Mouse (Mus musculus): ENCODE data around the gene Smim4. TPM values are rescaled to one million over a fixed set of nuclear protein-coding genes. Genes with fewer than 3 reads are reported as not detected.
A peak's percentile ranks its signal among the peaks of the same experiment; 100 is the strongest.

Gene Smim4
- polyA plus RNA-seq, 1 experiment from 2014 or later, result 76.1 TPM

- DNase-seq (no peak), ATAC-seq (no peak)
- Histone ChIP-seq H3K9ac (replicated peaks) (no peak overlapping the region), H3K27me3 (ENCODE audit: insufficient read depth, low read length) (no peaks in the 10 kb centered on the region), H3K36me3 (replicated peaks; ENCODE audit: insufficient read depth, low read length) (peaks cover 64% of the 10 kb centered on the region), H3K9me3 (ENCODE audit: low read length) (peaks cover 3% of the 10 kb centered on the region; the same call in 1 of the 2 replicates), H3K4me2 (ENCODE audit: low read depth, low read length) (no peak overlapping the region), H3K27ac (ENCODE audit: low read depth) (peak overlapping the region; percentile 51; the same call in 1 of the 2 replicates), H3K4me1 (ENCODE audit: insufficient read depth) (peaks cover 10% of the 10 kb centered on the region), H3K4me3 (ENCODE audit: low read depth, low read length) (no peak overlapping the region)
- TF ChIP-seq CTCF (IDR thresholded peaks at IDR 0.05; ENCODE audit: low read depth), result no peak
- TF ChIP-seq EP300 (IDR thresholded peaks at IDR 0.05; ENCODE audit: low read depth), result no peak
- 85% methylated on average over 10 of the region's 11 CpGs for WGBS (ENCODE audit: insufficient replicate concordance)
Measured at GRCm38 (mm10) chr14:31137791-31138190, 9.0 kb upstream of the Smim4 start.

- Histone ChIP-seq H3K9ac (replicated peaks) (no peak overlapping the region), H3K4me3 (ENCODE audit: low read depth, low read length) (no peak overlapping the region), H3K36me3 (replicated peaks; ENCODE audit: insufficient read depth, low read length) (peaks cover 59% of the 10 kb centered on the region), H3K4me1 (ENCODE audit: insufficient read depth) (peaks cover 15% of the 10 kb centered on the region), H3K4me2 (ENCODE audit: low read depth, low read length) (no peak overlapping the region), H3K27me3 (ENCODE audit: insufficient read depth, low read length) (no peaks in the 10 kb centered on the region), H3K27ac (ENCODE audit: low read depth) (peak overlapping the region; percentile 51; the same call in 1 of the 2 replicates), H3K9me3 (ENCODE audit: low read length) (no peaks in the 10 kb centered on the region)
- DNase-seq (no peak), ATAC-seq (no peak)
- TF ChIP-seq EP300 (IDR thresholded peaks at IDR 0.05; ENCODE audit: low read depth) (no peak), CTCF (IDR thresholded peaks at IDR 0.05; ENCODE audit: low read depth) (no peak)
- 71% methylated on average over 10 of the region's 10 CpGs for WGBS (ENCODE audit: insufficient replicate concordance)
Measured at GRCm38 (mm10) chr14:31137281-31137595, 8.5 kb upstream of the Smim4 start.

GRCm38 (mm10) chr14:31136411-31137280 is 7.9 kb upstream of the Smim4 start:
- Histone ChIP-seq H3K9ac (replicated peaks) (no peak overlapping the region), H3K27me3 (ENCODE audit: insufficient read depth, low read length) (no peaks in the 10 kb centered on the region), H3K36me3 (replicated peaks; ENCODE audit: insufficient read depth, low read length) (peaks cover 54% of the 10 kb centered on the region), H3K4me3 (ENCODE audit: low read depth, low read length) (no peak overlapping the region), H3K9me3 (ENCODE audit: low read length) (no peaks in the 10 kb centered on the region), H3K4me2 (ENCODE audit: low read depth, low read length) (no peak overlapping the region), H3K27ac (ENCODE audit: low read depth) (no peak overlapping the region), H3K4me1 (ENCODE audit: insufficient read depth) (peaks cover 21% of the 10 kb centered on the region)
- ATAC-seq, result no peak
- DNase-seq, result no peak
- whole genome bisulfite sequencing (ENCODE audit: insufficient replicate concordance), result 88% methylated on average over 26 of the region's 26 CpGs
- no peak for TF ChIP-seq CTCF (IDR thresholded peaks at IDR 0.05; ENCODE audit: low read depth)
- no peak for TF ChIP-seq EP300 (IDR thresholded peaks at IDR 0.05; ENCODE audit: low read depth)

- H3K36me3 ChIP-seq (replicated peaks; ENCODE audit: insufficient read depth, low read length), result peaks cover 48% of the 10 kb centered on the region
- no peaks in the 10 kb centered on the region for H3K9me3 ChIP-seq (ENCODE audit: low read length)
- H3K4me2 ChIP-seq (ENCODE audit: low read depth, low read length), result no peak overlapping the region
- ATAC-seq (no peak), DNase-seq (no peak)
- peaks cover 24% of the 10 kb centered on the region for H3K4me1 ChIP-seq (ENCODE audit: insufficient read depth)
- H3K4me3 ChIP-seq (ENCODE audit: low read depth, low read length), result no peak overlapping the region
- H3K9ac ChIP-seq (replicated peaks), result no peak overlapping the region
- no peaks in the 10 kb centered on the region for H3K27me3 ChIP-seq (ENCODE audit: insufficient read depth, low read length)
- H3K27ac ChIP-seq (ENCODE audit: low read depth), result no peak overlapping the region
- TF ChIP-seq EP300 (IDR thresholded peaks at IDR 0.05; ENCODE audit: low read depth), result no peak
- no peak for TF ChIP-seq CTCF (IDR thresholded peaks at IDR 0.05; ENCODE audit: low read depth)
- WGBS (ENCODE audit: insufficient replicate concordance), result 88% methylated on average over 34 of the region's 34 CpGs
Measured at GRCm38 (mm10) chr14:31135495-31136410, 7.0 kb upstream of the Smim4 start.

- no peaks in the 10 kb centered on the region for H3K27me3 ChIP-seq (ENCODE audit: insufficient read depth, low read length)
- no peak overlapping the region for H3K4me2 ChIP-seq (ENCODE audit: low read depth, low read length)
- no peak for ATAC-seq
- H3K36me3 ChIP-seq (replicated peaks; ENCODE audit: insufficient read depth, low read length), result peaks cover 34% of the 10 kb centered on the region
- 82% methylated on average over 25 of the region's 25 CpGs for WGBS (ENCODE audit: insufficient replicate concordance)
- TF ChIP-seq CTCF (IDR thresholded peaks at IDR 0.05; ENCODE audit: low read depth) (no peak), EP300 (IDR thresholded peaks at IDR 0.05; ENCODE audit: low read depth) (no peak)
- no peak overlapping the region for H3K27ac ChIP-seq (ENCODE audit: low read depth)
- no peak overlapping the region for H3K4me3 ChIP-seq (ENCODE audit: low read depth, low read length)
- peaks cover 34% of the 10 kb centered on the region for H3K4me1 ChIP-seq (ENCODE audit: insufficient read depth)
- no peaks in the 10 kb centered on the region for H3K9me3 ChIP-seq (ENCODE audit: low read length)
- peak; percentile 14 for DNase-seq
- H3K9ac ChIP-seq (replicated peaks), result no peak overlapping the region
Measured at GRCm38 (mm10) chr14:31134015-31135000, 5.6 kb upstream of the Smim4 start.

Data from liver, postnatal 0 days (tissue).